Mouse (Mus musculus): ENCODE data around the gene Acvrl1. TPM values are rescaled to one million over a fixed set of nuclear protein-coding genes. Genes with fewer than 3 reads are reported as not detected.

Acvrl1 gene
- polyA plus RNA-seq, 1 experiment from 2014 or later = 8.9 TPM

DNA sequence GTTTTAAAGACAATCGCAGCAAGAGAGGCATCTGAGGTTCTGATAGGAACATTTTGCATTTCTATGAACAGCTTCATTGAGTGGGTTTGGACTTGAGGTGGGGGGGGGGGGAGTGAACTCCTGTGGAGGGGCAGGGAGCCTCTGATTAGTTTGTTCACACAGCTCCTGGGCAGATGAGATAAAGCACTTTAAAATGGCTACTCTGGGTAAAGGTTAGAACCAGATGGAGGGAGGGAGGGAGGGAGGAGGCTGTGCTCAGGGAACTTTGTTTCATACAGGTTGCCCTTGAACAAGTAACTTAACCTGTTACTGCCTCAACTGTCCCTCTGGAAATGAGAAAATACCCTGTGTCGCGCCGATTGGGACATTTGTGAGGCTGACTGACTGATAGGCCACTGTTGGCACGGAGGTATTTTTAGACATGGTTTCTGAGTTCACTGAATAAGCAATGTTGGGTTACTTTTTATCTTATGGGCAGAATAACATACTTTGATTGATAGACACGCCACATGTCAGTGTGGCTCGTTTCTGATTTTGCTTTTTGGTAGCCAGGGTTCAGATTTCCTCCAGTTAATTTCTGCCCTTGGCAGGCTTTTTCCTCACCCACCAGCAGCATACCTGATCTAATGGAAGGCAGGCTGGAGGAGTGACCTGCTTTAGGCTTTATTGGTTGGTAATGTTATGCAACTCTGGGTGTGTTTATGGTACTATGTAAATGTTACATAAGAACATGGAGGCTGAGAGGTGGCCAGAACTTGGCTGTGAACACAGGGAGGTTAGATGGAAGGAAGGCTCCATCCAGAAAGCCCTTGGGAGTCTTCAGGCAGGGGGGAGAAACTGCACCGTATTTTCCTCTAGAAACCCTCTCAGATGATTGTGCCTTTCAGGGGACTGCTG lies 48.7 kb downstream of the Acvrl1 start:
- H3K27ac ChIP-seq (replicated peaks) = no peak overlapping the region
- no peak overlapping the region for H3K4me3 ChIP-seq
- H3K36me3 ChIP-seq = no peaks in the 10 kb centered on the region
- H3K27me3 ChIP-seq (ENCODE audit: low read depth, poor library complexity, severe bottlenecking) = peaks cover 11% of the 10 kb centered on the region
- 84% methylated on average over 8 of the region's 8 CpGs for WGBS
- no peaks in the 10 kb centered on the region for H3K9me3 ChIP-seq (replicated peaks)
- peaks cover 81% of the 10 kb centered on the region for H3K4me1 ChIP-seq
- DNase-seq (ENCODE audit: low spot score) = no peak

GRCm38 (mm10) chr15:101180363-101181105 lies 52.2 kb downstream of the Acvrl1 start:
- H3K27ac ChIP-seq (replicated peaks) = no peak overlapping the region
- no peaks in the 10 kb centered on the region for H3K27me3 ChIP-seq (ENCODE audit: low read depth, poor library complexity, severe bottlenecking)
- H3K4me3 ChIP-seq = no peak overlapping the region
- H3K4me1 ChIP-seq = peaks cover 65% of the 10 kb centered on the region
- 78% methylated on average over 15 of the region's 15 CpGs for WGBS
- H3K36me3 ChIP-seq = peaks cover 24% of the 10 kb centered on the region
- no peaks in the 10 kb centered on the region; the same call in 1 of the 2 replicates for H3K9me3 ChIP-seq (replicated peaks)
- no peak for DNase-seq (ENCODE audit: low spot score)

DNA sequence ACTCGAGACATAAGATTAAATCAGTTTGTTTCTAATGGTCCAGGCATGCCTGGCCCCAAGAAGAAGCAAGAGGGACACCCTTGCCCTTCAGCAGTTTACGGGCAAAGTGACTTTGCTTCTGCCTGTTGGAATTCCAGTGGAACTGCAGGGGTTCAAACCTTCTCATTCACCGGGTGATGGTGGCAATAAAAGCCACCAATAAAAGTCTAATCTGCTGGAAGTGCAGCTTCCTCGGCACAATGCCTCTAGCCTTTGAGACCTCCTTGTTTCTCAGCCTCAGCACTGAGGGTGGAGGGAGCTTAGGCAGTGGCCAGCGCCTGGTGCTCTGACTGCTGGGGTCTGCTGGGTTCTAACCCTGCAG lies 52.8 kb downstream of the Acvrl1 start:
- Histone ChIP-seq H3K27ac (replicated peaks) (peak overlapping the region; percentile 52; the same call in 1 of the 2 replicates), H3K4me3 (peak overlapping the region; percentile 23; the same call in 1 of the 2 replicates), H3K4me1 (peaks cover 59% of the 10 kb centered on the region), H3K27me3 (ENCODE audit: low read depth, poor library complexity, severe bottlenecking) (no peaks in the 10 kb centered on the region), H3K36me3 (peaks cover 28% of the 10 kb centered on the region), H3K9me3 (replicated peaks) (no peaks in the 10 kb centered on the region; the same call in 1 of the 2 replicates)
- 19% methylated on average over 5 of the region's 5 CpGs for whole genome bisulfite sequencing
- DNase-seq (ENCODE audit: low spot score) = no peak

DNA sequence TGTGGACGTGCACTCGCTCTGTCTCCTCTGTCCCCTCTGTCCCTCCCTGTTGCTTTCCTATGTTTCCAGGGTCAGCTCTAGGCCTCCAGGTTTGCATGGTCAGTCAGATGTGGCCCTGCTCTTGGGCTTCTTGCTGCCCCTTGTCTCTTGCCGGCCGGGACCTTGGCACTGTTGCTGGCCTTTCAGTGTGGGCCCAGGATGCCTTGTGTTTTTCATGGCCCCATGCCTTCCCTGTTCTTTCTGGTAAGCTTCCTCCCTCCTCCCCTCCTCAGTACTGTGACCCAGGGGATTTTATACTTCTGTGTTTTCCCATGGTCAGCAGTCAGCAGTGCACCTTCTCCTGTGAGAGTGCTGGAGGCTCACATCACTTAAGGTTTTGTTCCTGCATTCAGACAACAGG lies 53.2 kb downstream of the Acvrl1 start:
- H3K4me3 ChIP-seq = peak overlapping the region; percentile 23; the same call in 1 of the 2 replicates
- H3K9me3 ChIP-seq (replicated peaks) = no peaks in the 10 kb centered on the region; the same call in 1 of the 2 replicates
- DNase-seq (ENCODE audit: low spot score) = no peak
- no peaks in the 10 kb centered on the region for H3K27me3 ChIP-seq (ENCODE audit: low read depth, poor library complexity, severe bottlenecking)
- peak overlapping the region; percentile 52; the same call in 1 of the 2 replicates for H3K27ac ChIP-seq (replicated peaks)
- peaks cover 55% of the 10 kb centered on the region for H3K4me1 ChIP-seq
- WGBS = 12% methylated on average over 4 of the region's 4 CpGs
- H3K36me3 ChIP-seq = peaks cover 29% of the 10 kb centered on the region

GRCm38 (mm10) chr15:101182676-101183075 lies 54.4 kb downstream of the Acvrl1 start:
- 84% methylated on average over 5 of the region's 5 CpGs for WGBS
- H3K4me1 ChIP-seq = peaks cover 43% of the 10 kb centered on the region
- no peak for DNase-seq (ENCODE audit: low spot score)
- H3K36me3 ChIP-seq = peaks cover 29% of the 10 kb centered on the region
- H3K27me3 ChIP-seq (ENCODE audit: low read depth, poor library complexity, severe bottlenecking) = no peaks in the 10 kb centered on the region
- H3K4me3 ChIP-seq = no peak overlapping the region
- no peaks in the 10 kb centered on the region; the same call in 1 of the 2 replicates for H3K9me3 ChIP-seq (replicated peaks)
- H3K27ac ChIP-seq (replicated peaks) = no peak overlapping the region

- Histone ChIP-seq H3K27me3 (ENCODE audit: low read depth, poor library complexity, severe bottlenecking) (no peaks in the 10 kb centered on the region), H3K4me1 (peaks cover 30% of the 10 kb centered on the region), H3K27ac (replicated peaks) (no peak overlapping the region), H3K36me3 (peaks cover 29% of the 10 kb centered on the region), H3K9me3 (replicated peaks) (no peaks in the 10 kb centered on the region; the same call in 1 of the 2 replicates), H3K4me3 (no peak overlapping the region)
- WGBS = 96% methylated on average over 8 of the region's 8 CpGs
- no peak for DNase-seq (ENCODE audit: low spot score)
Observed at GRCm38 (mm10) chr15:101184300-101184699, 56.0 kb downstream of the Acvrl1 start.

DNA sequence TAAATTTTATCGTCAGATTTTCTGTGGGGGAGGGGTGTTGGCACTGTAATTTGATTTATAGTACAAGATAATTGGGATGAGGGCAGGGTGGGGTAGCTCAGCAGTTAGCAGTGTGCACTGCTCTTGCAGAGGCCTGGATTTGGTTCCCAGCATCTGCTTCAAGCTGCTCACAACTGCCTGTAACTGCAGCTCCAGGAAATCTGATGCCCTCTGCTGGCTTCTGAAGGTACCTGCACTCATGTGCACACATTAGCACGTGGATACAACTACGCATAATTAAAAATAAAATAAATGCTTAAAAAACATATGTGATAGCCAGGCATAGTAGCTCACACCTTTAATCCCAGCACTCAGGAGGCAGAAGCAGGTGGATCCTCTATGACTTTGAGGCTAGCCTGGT lies 57.2 kb downstream of the Acvrl1 start:
- WGBS = 96% methylated on average over 3 of the region's 3 CpGs
- peaks cover 29% of the 10 kb centered on the region for H3K36me3 ChIP-seq
- no peak overlapping the region for H3K4me3 ChIP-seq
- no peak for DNase-seq (ENCODE audit: low spot score)
- H3K27me3 ChIP-seq (ENCODE audit: low read depth, poor library complexity, severe bottlenecking) = no peaks in the 10 kb centered on the region
- H3K27ac ChIP-seq (replicated peaks) = no peak overlapping the region
- H3K4me1 ChIP-seq = peaks cover 24% of the 10 kb centered on the region
- H3K9me3 ChIP-seq (replicated peaks) = no peaks in the 10 kb centered on the region; the same call in 1 of the 2 replicates

GRCm38 (mm10) chr15:101187907-101188306 lies 59.6 kb downstream of the Acvrl1 start:
- Histone ChIP-seq H3K27ac (replicated peaks) (no peak overlapping the region), H3K4me3 (no peak overlapping the region), H3K36me3 (peaks cover 29% of the 10 kb centered on the region), H3K9me3 (replicated peaks) (no peaks in the 10 kb centered on the region; the same call in 1 of the 2 replicates), H3K4me1 (peaks cover 29% of the 10 kb centered on the region), H3K27me3 (ENCODE audit: low read depth, poor library complexity, severe bottlenecking) (no peaks in the 10 kb centered on the region)
- WGBS = 89% methylated on average over 5 of the region's 5 CpGs
- no peak for DNase-seq (ENCODE audit: low spot score)

- Histone ChIP-seq H3K4me3 (no peak overlapping the region), H3K9me3 (replicated peaks) (no peaks in the 10 kb centered on the region; the same call in 1 of the 2 replicates), H3K36me3 (peaks cover 26% of the 10 kb centered on the region), H3K27me3 (ENCODE audit: low read depth, poor library complexity, severe bottlenecking) (no peaks in the 10 kb centered on the region), H3K4me1 (peaks cover 31% of the 10 kb centered on the region), H3K27ac (replicated peaks) (no peak overlapping the region)
- 88% methylated on average over 10 of the region's 10 CpGs for WGBS
- DNase-seq (ENCODE audit: low spot score) = no peak
Observed at GRCm38 (mm10) chr15:101189981-101190761, 61.8 kb downstream of the Acvrl1 start.

DNA sequence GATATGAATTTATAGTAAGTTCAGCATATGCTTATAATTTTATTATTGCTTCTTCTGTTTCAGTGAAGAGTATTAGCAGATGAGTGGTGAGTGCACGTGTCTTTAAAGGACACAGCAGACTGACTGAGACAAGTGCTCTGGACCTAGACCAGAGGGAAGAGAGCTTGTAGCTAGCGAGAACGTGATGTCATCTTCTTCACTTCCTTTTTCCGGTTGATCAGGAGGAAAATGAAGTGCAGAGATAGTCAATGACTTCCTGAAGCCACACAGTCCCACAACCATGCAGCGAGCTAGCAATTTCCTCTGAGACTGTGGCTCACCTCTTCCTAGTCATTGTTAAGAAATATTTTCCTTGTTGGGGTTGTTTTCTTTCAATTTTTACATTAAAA lies 62.4 kb downstream of the Acvrl1 start:
- peaks cover 26% of the 10 kb centered on the region for H3K36me3 ChIP-seq
- no peak overlapping the region for H3K4me3 ChIP-seq
- H3K9me3 ChIP-seq (replicated peaks) = no peaks in the 10 kb centered on the region
- H3K27me3 ChIP-seq (ENCODE audit: low read depth, poor library complexity, severe bottlenecking) = no peaks in the 10 kb centered on the region
- H3K4me1 ChIP-seq = peaks cover 31% of the 10 kb centered on the region
- no peak for DNase-seq (ENCODE audit: low spot score)
- WGBS = 81% methylated on average over 5 of the region's 5 CpGs
- no peak overlapping the region for H3K27ac ChIP-seq (replicated peaks)

DNA sequence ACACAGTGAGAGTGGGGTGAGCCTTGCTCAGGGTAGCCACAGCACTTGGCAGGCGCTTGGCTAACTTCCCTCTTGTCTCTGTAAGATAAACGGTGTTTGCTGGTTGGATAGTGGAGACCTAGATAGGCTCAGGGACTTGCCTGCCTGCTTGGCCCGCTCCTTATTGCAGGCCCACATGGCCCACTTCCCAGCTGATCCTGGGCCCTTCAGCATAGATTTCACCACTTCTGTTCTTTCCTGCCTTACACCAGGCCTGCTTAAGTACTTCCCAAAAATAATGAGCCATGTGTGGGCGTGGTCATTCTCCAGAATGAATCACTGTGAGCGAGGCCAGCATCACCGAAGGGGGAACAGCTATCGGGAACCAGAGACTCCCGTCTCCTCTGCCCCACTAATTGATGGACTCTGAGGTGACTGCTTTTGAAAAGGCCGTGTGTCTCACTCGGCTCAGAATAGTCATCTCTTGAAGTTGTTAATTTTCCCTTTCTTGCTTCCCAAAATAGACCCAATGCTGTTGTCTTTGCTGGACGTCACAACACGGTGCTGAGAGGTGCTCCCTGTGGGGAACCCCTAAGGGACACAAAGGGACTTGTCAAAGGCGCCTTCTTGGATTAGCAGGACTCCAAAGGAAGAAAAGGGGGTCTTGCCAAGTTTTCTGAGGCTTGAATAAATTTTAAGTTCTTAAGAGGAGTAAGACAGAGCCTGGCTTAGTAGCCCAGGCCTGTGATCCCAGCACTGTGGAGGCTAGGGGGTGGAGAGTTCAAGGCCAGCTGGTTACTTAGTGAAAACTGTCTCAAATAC lies 63.3 kb downstream of the Acvrl1 start:
- Histone ChIP-seq H3K36me3 (peaks cover 33% of the 10 kb centered on the region), H3K27me3 (ENCODE audit: low read depth, poor library complexity, severe bottlenecking) (no peaks in the 10 kb centered on the region), H3K4me1 (peaks cover 31% of the 10 kb centered on the region), H3K4me3 (no peak overlapping the region), H3K27ac (replicated peaks) (peak overlapping the region; percentile 61), H3K9me3 (replicated peaks) (no peaks in the 10 kb centered on the region)
- WGBS = 24% methylated on average over 13 of the region's 13 CpGs
- DNase-seq (ENCODE audit: low spot score) = peak; percentile 30
